Mouse (Mus musculus) cerebellum, adult 2 months (tissue): ENCODE results near the gene Cdk2ap1. TPM values are rescaled to one million over a fixed set of nuclear protein-coding genes. Genes with fewer than 3 reads are reported as not detected.
"Not testable (repeated sequence)": the region's sequence is repeated elsewhere in the genome, so short reads cannot be mapped to it uniquely, and the experiment has no call there.

Experiments
- DNase-seq, 2 experiments: peaks; one replicate each; pipeline ENCODE4 v3.0.0; 2021
- H3K27ac ChIP-seq: fragments of 200-500 bp; 2 replicates; pipeline ENCODE4 v1.5.1; 2012; ENCODE audit warnings: low read length, control low read depth, inconsistent platforms; ENCODE audit not compliant: insufficient read depth
- H3K27me3 ChIP-seq: fragments of 200-500 bp; 2 replicates; pipeline ENCODE4 v1.6.1; 2012; ENCODE audit warnings: inconsistent platforms, mild to moderate bottlenecking, low read length, moderate library complexity; ENCODE audit not compliant: control insufficient read depth, insufficient read depth
- H3K4me1 ChIP-seq: fragments of 200-500 bp; 2 replicates; pipeline ENCODE4 v1.6.1; 2011; ENCODE audit warnings: low read length; ENCODE audit not compliant: control insufficient read depth, insufficient read depth
- H3K4me3 ChIP-seq: fragments of 200-500 bp; replicated peaks from 2 replicates; pipeline ENCODE3; 2011; ENCODE audit warnings: mild to moderate bottlenecking, low read depth, low read length, control low read depth; ENCODE audit not compliant: insufficient read depth
- CTCF ChIP-seq: fragments of 200-500 bp; IDR thresholded peaks from 2 replicates; pipeline ENCODE4 v1.5.1; 2011; ENCODE audit warnings: low read depth, mild to moderate bottlenecking, control low read depth, low read length, moderate library complexity, borderline replicate concordance; ENCODE audit not compliant: insufficient read depth
- POLR2A ChIP-seq: fragments of 200-500 bp; IDR thresholded peaks from 2 replicates; pipeline ENCODE4 v1.6.1; 2011; ENCODE audit warnings: low read length, control low read depth, borderline replicate concordance; ENCODE audit not compliant: insufficient read depth
- WGBS: fragments of 180-500 bp; shearing (Covaris S2); methylation state at CpG from one replicate; pipeline ENCODE4 v1.1.7; 2018; 5-methylcytosine and 5-hydroxymethylcytosine counted together
- polyA plus RNA-seq: library from polyadenylated mRNA; depleted of rRNA; stranded (reverse); fragments of >200 nt; gene quantifications from 2 replicates; pipeline ENCODE4 v1.2.3, GENCODE M21; 2012; rRNA removed

The Cdk2ap1 gene
- 267 and 279 TPM in 2 replicates for polyA plus RNA-seq

DNA sequence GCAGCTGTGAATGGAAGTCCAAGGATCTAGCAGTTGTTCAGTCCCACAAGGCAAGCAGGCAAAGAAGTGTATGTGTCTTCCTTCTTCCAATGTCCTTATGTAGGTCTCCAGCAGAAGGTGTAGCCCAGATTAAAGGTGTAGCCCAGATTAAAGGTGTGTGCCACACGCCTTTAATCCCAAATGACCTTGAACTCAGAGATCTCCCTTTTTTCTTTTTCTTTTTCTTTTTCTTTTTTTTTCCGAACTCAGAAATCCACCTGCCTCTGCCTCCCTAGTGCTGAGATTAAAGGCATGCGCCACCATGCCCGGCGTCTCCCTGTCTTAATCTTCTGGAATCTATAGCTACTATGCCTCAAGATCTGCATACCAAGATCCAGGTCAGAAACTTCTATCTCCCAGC, at the start of gene Cdk2ap1:
Gene Cdk2ap1 (minus strand): TSS at position 101 of the 400 bp plus-strand sequence.
- not testable (repeated sequence) for H3K27ac ChIP-seq, H3K27me3 ChIP-seq, H3K4me3 ChIP-seq, H3K4me1 ChIP-seq, DNase-seq
- 89% methylated on average over 5 of the region's 5 CpGs for WGBS

DNA sequence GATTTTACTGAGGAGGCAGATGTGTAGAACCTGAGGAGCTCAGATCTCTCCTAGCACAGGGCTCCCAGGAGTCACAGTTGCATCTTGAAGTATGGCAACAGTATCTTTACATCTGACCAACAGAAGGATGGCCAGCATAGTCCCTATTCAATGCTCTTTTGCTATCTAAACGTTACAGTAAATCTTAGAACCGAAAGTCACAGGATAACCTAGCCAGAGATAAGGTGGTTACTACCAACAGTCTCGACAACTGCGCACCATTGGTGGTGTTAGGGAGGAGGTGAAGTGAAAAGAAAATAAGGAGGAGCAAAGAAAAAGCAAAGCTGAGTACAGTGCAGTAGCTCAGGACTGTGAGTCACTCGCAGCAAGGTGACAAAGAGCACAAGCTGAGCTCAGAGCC, 49.3 kb upstream of the Cdk2ap1 start:
- Histone ChIP-seq H3K27me3 (no peaks in the 10 kb centered on the region), H3K4me1 (no peaks in the 10 kb centered on the region), H3K27ac (no peak overlapping the region), H3K4me3 (no peak overlapping the region)
- TF ChIP-seq POLR2A, result no peak
- TF ChIP-seq CTCF, result no peak
- DNase-seq, result no peak
- 89% methylated on average over 5 of the region's 5 CpGs for WGBS

DNA sequence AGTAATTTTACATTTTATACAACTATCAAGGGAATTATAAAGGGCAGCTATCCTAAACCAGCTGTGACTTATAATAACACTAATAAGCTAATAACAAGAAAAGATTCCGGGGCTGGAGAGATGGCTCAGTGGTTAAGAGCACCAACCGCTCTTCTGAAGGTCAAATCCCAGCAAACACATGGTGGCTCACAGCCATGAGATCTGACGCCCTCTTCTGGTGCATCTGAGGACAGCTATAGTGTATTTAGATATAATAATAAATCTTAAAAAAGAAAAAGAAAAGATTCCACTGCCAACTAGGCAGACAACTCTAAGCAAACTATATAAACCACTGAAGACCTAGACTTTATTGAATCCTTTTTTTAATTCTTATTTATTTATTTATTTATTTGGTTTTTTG, 47.9 kb upstream of the Cdk2ap1 start:
- TF ChIP-seq CTCF, result no peak
- TF ChIP-seq POLR2A, result no peak
- no peaks in the 10 kb centered on the region for H3K27me3 ChIP-seq
- no peak for DNase-seq
- WGBS, result 72% methylated on average over 3 of the region's 3 CpGs
- no peak overlapping the region for H3K27ac ChIP-seq
- no peaks in the 10 kb centered on the region for H3K4me1 ChIP-seq
- H3K4me3 ChIP-seq, result no peak overlapping the region

DNA sequence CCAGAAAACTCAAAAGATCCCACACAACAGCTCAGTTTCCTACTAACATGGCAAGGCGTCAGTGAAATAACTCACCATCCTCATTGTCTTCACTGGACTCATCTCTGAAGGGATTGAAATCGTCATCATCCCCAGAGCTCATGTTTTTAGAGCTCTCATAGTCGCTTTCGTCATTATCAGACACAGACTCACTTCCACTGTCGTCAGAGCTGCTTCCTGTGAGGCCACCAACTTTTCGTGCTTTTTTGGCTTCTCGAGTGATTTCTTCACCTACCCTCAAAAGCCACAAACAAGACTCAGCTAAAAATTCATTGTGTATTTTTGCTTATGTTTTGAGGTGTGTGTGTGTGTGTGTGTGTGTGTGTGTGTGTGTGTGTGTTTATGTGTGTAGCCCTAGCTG, 30.8 kb upstream of the Cdk2ap1 start:
- no peak overlapping the region for H3K27ac ChIP-seq
- H3K27me3 ChIP-seq, result no peaks in the 10 kb centered on the region
- TF ChIP-seq POLR2A (no peak), CTCF (no peak)
- no peak overlapping the region for H3K4me3 ChIP-seq
- no peaks in the 10 kb centered on the region for H3K4me1 ChIP-seq
- DNase-seq, result no peak
- WGBS, result 92% methylated on average over 7 of the region's 7 CpGs

DNA sequence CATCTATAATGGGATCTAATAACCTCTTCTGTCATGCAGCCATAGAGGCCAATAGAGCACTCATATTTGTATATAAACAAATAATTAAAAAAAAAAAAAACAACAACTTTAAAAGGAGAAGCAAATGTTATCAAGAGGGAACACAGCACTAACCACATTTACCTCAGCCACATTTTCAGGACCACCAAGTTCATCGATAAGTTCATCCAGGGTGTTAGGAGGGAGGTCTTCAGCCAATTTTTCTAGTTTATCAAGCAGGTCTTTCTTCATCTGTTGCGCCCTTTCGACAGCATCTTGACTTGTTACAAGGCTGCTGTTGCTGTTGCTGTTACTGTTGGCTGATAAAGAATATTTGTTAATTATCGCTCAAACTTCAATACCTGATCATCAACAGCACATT, 29.5 kb upstream of the Cdk2ap1 start:
- H3K27ac ChIP-seq, result no peak overlapping the region
- no peak for DNase-seq
- H3K4me1 ChIP-seq, result no peaks in the 10 kb centered on the region
- TF ChIP-seq POLR2A (no peak), CTCF (no peak)
- H3K4me3 ChIP-seq, result no peak overlapping the region
- over 99% methylated on average over 4 of the region's 4 CpGs for WGBS
- no peaks in the 10 kb centered on the region for H3K27me3 ChIP-seq

DNA sequence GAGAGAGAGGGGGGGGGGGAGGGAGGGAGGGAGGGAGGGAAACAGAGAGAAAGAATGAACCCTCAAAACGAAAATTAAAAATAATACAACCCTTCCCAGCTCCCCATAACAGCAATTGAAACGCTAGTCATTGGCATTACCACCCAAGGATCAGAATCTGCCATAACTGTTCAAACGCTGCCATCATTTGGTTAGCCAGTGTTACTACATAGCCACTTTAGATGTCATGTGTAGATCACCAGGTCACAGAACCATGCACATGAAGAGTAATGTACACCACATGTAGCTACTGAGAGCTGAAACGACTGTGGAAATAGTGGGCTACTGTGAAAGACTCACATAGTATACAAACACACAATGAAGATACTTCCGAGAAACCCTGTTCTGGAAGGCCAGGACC, 25.1 kb upstream of the Cdk2ap1 start:
- DNase-seq, result peak in 1 of 2 experiments; percentile 29
- 49% methylated on average over 5 of the region's 5 CpGs for WGBS

DNA sequence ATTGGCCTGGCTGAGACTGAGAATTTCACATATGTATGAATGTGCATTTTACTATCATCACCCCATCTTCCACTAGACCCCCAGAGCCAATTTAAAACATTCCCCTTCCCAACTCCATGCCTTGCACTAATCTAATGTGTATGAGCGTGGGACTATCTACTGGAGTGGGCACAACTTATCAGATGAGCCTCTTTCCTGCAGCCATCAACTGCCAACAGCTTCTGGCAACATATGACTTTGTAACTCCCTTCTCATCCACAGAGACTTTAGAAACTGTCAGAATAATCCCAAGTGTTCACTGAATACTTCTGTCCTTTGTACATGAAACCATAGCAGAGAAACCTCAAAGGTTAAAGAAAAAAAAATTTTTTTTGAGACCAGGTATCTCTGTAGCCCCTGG, 17.2 kb upstream of the Cdk2ap1 start:
- DNase-seq, result no peak
- H3K4me1 ChIP-seq, result no peaks in the 10 kb centered on the region
- no peaks in the 10 kb centered on the region for H3K27me3 ChIP-seq
- no peak overlapping the region for H3K4me3 ChIP-seq
- TF ChIP-seq CTCF (no peak), POLR2A (no peak)
- 94% methylated on average over 1 of the region's 1 CpGs for WGBS
- H3K27ac ChIP-seq, result no peak overlapping the region

More for the DNA sequence above, 25.1 kb upstream of the Cdk2ap1 start:
- TF ChIP-seq POLR2A (no peak), CTCF (peak; percentile 21; the same call in 1 of the 2 replicates)
- Histone ChIP-seq H3K4me1 (no peaks in the 10 kb centered on the region), H3K4me3 (no peak overlapping the region), H3K27me3 (no peaks in the 10 kb centered on the region), H3K27ac (no peak overlapping the region)

DNA sequence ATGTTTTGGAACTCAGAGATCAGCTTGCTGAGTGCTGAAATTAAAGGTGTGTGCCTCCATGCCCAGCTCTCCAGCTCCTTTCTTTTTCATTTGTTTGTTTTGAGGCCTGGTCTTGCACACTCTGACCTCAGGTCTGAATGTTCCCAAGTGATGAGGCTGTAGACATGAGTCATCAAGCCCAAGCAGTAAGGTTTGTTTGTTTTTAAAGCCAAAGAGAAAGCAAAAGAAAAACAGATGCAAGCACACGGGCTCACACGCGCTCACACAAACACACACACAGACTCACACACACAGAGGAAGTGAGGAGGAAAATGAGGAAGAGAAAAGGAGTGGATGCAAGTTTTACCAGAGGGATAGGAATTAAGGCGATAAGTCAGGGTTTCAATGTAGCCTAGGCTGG, 14.3 kb upstream of the Cdk2ap1 start:
- H3K4me1 ChIP-seq, result no peaks in the 10 kb centered on the region
- no peak overlapping the region for H3K4me3 ChIP-seq
- no peak overlapping the region for H3K27ac ChIP-seq
- no peaks in the 10 kb centered on the region; the same call in 1 of the 2 replicates for H3K27me3 ChIP-seq
- no peak for DNase-seq
- WGBS, result 96% methylated on average over 4 of the region's 4 CpGs
- TF ChIP-seq CTCF (no peak), POLR2A (no peak)

DNA sequence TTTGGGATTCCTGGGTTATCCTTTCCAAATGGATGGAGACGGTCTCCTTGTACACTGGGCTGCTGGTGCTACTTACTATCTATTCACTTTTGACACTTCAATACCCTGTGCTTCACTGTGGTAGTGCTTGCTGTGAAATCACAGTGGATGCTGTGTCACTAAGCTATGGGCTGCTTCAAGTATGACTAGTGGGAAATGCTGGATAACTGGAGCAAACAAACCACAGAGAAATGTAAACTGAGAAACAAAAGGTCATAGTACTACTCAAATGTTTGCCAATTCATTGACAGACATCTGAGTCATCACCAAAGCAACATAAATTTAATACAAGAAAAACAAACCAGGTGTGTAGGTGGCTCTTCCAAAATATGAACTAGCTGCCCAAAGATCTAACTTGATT, 13.5 kb upstream of the Cdk2ap1 start:
- no peaks in the 10 kb centered on the region; the same call in 1 of the 2 replicates for H3K27me3 ChIP-seq
- no peaks in the 10 kb centered on the region for H3K4me1 ChIP-seq
- 93% methylated on average over 1 of the region's 1 CpGs for WGBS
- DNase-seq, result no peak
- no peak overlapping the region for H3K4me3 ChIP-seq
- H3K27ac ChIP-seq, result no peak overlapping the region
- TF ChIP-seq CTCF, result no peak
